Mouse (Mus musculus) E14TG2a.4 (cell line): ENCODE measurements at regions not wholly inside any gene's neighbourhood (a gene's known extent, or its start where the extent isn't known, plus 50 kb on each side); places are given as distances from the start of the nearest gene placed in this dataset.
"Not testable (repeated sequence)": the region's sequence is repeated elsewhere in the genome, so short reads cannot be mapped to it uniquely, and the experiment has no call there.

Experiments used
- H3K27me3 ChIP-seq: 2 replicates; pipeline ENCODE4 v1.6.1; 2014; ENCODE audit warnings: low read length, control low read depth; ENCODE audit not compliant: insufficient read depth
- H3K36me3 ChIP-seq: 2 replicates; pipeline ENCODE4 v1.6.1; 2014; ENCODE audit warnings: low read length, control low read depth; ENCODE audit not compliant: insufficient read depth
- H3K4me1 ChIP-seq: replicated peaks from 2 replicates; pipeline ENCODE4 v1.6.1; 2014; ENCODE audit warnings: low read depth, low read length, control low read depth
- H3K4me3 ChIP-seq: replicated peaks from 2 replicates; pipeline ENCODE4 v1.5.1; 2014; ENCODE audit warnings: mild to moderate bottlenecking, low read length
- H3K9me3 ChIP-seq: 2 replicates; pipeline ENCODE4 v1.6.1; 2014; ENCODE audit warnings: low read length, control low read depth
- CTCF ChIP-seq: conservative IDR thresholded peaks from 2 replicates; pipeline ENCODE4 v1.5.1; 2014; ENCODE audit warnings: low read length
- NANOG ChIP-seq: IDR thresholded peaks from 2 replicates; pipeline ENCODE4 v1.6.1; 2014; ENCODE audit warnings: borderline replicate concordance, low read length, mixed read lengths
- POU5F1 ChIP-seq: IDR thresholded peaks from 2 replicates; pipeline ENCODE4 v1.6.1; 2014; ENCODE audit warnings: low read length, borderline replicate concordance

DNA sequence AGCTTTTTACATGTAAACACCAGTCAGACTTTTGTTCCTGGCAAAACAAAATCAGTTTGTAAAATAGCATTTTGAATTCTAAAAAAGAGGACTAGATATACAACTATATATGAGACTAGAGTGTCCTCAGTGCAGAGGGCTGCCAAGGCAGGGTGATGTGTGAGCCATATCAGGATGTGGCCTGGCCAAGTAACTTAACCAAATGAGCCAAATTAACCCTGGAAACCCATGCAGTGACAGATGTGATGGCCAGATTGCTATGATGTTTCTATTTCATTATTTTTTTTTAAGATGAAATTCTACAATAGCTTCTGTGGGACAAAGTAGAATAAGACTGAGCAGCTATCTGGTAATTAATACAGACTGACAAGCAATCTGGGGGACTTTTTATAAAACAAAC is 181.8 kb downstream of the Nova1 start:
- Histone ChIP-seq H3K9me3 (no peaks in the 10 kb centered on the region), H3K36me3 (no peaks in the 10 kb centered on the region)
- TF ChIP-seq NANOG: no peak
- TF ChIP-seq CTCF: no peak
- no peak for TF ChIP-seq POU5F1

DNA sequence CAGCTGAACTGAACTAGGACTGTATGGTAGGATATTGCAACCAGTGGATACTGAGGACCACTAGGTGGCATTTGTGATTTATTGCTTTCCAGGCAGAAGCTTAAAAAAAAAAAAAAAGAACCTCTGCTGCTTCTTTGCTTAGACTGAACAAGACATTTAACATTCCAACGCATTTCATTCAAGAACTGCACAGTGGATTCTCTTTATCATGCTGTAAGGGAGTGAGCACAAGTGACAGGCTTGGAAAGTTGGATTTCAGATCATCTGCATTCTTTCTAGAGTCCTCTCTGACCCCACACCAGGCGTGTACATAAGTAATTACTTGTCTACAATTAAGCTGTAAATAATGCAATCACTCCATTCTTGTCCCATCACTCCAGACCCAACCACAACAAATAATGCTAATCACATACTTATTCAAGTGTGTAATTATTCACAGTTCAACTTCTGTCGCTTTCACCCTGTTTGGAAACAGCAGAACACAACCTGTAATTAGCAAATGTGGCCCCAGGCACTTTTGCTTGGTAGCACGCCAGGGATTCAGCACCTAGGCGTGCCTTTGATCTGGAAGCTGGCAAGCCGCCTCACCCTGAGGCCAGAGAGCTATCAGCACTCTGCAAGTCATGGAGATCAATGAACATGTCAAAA is 183.5 kb downstream of the Nova1 start:
- TF ChIP-seq NANOG (peak; percentile 80), CTCF (no peak)
- Histone ChIP-seq H3K4me3 (no peak overlapping the region), H3K4me1 (peaks cover 10% of the 10 kb centered on the region; the same call in 1 of the 2 replicates), H3K27me3 (no peaks in the 10 kb centered on the region), H3K9me3 (no peaks in the 10 kb centered on the region), H3K36me3 (no peaks in the 10 kb centered on the region)

More for the DNA sequence above, 181.8 kb downstream of the Nova1 start:
- Histone ChIP-seq H3K4me3 (no peak overlapping the region), H3K4me1 (peaks cover 10% of the 10 kb centered on the region; the same call in 1 of the 2 replicates), H3K27me3 (no peaks in the 10 kb centered on the region)

DNA sequence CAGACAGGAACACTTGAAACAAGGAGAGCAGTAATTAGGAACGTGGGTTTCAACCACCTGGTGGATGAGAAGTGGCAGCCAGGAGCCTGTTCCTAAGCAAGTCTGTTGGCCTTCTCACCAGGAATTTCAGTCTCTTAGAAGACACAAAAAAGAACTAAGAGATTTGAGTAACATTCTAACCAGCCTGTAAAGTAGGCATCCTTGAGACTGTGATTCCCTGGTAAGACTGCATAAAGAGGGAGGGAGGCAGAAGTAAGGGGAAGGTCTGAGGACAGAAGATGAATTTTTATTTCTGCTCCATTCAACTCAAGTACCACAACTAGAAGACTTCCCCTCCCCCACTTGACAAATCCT is 184.0 kb downstream of the Nova1 start:
- no peaks in the 10 kb centered on the region for H3K9me3 ChIP-seq
- no peak for TF ChIP-seq POU5F1
- no peak for TF ChIP-seq CTCF
- peaks cover 10% of the 10 kb centered on the region; the same call in 1 of the 2 replicates for H3K4me1 ChIP-seq
- no peaks in the 10 kb centered on the region for H3K36me3 ChIP-seq
- no peak overlapping the region for H3K4me3 ChIP-seq
- no peaks in the 10 kb centered on the region for H3K27me3 ChIP-seq

DNA sequence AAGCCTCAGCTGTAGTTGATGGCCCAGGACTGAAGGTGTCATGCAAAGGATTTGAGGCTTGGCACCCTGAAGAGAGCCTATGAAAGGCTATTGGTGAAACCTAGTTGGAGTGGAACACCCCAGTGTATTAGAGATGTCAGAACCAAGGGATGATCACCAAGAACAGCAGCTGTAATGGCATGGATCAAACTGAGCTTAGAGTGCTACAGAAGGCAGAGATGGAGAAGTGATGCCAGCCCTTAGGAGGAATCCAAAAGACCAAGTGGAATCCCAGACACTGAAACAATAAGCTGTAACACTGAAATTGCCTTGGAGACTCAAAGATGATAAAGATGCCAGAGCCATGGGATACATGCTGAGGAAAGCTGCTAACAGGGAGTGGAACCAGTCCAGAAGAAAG is 186.3 kb downstream of the Nova1 start:
- H3K36me3 ChIP-seq, H3K4me1 ChIP-seq, H3K4me3 ChIP-seq, H3K27me3 ChIP-seq, H3K9me3 ChIP-seq: not testable (repeated sequence)

DNA sequence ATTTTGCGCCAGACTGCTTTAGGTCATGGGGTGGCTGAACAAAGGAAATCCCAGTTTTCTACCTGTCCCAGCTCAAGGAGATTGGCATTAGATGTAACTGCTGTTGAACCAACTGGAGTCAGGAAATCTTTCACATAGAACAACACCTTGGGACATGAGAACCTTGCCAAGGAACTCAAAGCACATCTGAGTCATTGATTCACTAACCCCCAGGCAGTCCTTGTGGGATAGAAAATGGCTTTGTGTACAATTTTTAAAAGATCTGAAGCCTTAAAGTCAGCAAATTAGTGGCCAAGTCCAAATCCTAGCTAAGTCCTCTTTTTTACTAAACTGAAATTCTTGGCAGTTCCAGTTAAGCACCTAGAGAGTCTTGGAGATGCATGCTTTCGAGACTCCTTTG is 191.4 kb downstream of the Nova1 start:
- Histone ChIP-seq H3K36me3 (no peaks in the 10 kb centered on the region), H3K27me3 (no peaks in the 10 kb centered on the region), H3K4me3 (no peak overlapping the region), H3K4me1 (no peaks in the 10 kb centered on the region), H3K9me3 (no peaks in the 10 kb centered on the region)
- TF ChIP-seq POU5F1: no peak
- no peak for TF ChIP-seq NANOG
- TF ChIP-seq CTCF: no peak

DNA sequence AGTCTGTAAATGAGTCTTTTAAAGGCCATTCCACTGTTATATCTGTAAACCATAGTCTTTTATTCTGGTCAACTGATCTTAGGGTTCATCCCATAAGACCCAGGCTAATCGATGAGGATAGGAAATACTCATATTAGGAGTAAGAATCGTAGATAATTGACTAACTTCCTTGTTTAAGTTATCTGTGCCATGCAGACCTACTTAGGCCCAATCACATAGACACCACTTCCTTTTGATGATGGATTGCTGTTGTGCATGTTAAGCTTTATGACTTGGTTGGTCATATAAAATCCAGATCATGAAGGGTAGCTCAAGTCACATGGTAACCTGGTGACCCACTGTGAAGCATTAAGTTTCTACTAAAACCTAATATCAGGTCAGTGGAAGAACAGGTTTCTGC is 207.3 kb downstream of the Nova1 start:
- TF ChIP-seq CTCF: no peak
- no peak for TF ChIP-seq POU5F1
- TF ChIP-seq NANOG: no peak
- no peaks in the 10 kb centered on the region for H3K36me3 ChIP-seq
- H3K27me3 ChIP-seq: no peaks in the 10 kb centered on the region
- H3K9me3 ChIP-seq: peaks cover 11% of the 10 kb centered on the region; the same call in 1 of the 2 replicates
- H3K4me1 ChIP-seq: no peaks in the 10 kb centered on the region
- no peak overlapping the region for H3K4me3 ChIP-seq

DNA sequence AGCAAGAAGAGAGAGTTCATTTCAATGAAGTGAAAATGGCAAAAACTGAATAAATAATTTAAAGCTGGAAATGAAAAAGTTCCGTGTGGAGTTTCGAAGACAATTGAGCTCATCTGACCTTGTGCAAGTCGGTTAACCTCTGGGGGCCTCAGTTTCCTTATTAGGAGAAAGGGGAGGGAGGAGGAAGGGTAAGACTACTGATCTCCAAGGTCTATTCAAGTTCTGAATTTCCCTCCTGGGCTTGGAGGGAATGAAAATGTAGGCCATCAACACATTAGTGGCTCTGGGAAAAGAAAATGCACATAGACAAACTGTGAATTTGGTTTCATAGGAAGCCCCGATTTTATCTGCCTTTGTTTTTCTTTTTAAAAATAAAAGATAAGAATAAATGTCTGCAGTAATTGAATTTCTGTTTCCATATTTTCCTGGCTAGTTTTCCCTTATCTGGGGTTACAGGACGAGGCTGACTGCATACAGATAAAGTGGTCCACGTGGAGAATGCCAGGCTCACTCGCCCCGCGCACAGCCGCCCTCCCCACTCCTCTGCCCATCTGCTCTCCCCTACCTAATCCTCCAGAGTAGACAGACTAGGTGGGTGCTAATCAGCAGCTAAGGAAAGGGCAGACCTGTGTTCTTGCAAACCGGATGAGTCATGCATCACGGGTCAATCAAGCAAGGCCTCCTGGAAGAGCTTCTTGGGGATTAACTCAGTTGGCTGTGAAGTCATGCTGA is 209.0 kb downstream of the Nova1 start:
- no peak for TF ChIP-seq CTCF
- TF ChIP-seq NANOG: no peak
- TF ChIP-seq POU5F1: no peak
- H3K36me3 ChIP-seq: no peaks in the 10 kb centered on the region
- H3K9me3 ChIP-seq: peaks cover 8% of the 10 kb centered on the region; the same call in 1 of the 2 replicates
- no peaks in the 10 kb centered on the region for H3K27me3 ChIP-seq
- no peak overlapping the region for H3K4me3 ChIP-seq
- no peaks in the 10 kb centered on the region for H3K4me1 ChIP-seq

DNA sequence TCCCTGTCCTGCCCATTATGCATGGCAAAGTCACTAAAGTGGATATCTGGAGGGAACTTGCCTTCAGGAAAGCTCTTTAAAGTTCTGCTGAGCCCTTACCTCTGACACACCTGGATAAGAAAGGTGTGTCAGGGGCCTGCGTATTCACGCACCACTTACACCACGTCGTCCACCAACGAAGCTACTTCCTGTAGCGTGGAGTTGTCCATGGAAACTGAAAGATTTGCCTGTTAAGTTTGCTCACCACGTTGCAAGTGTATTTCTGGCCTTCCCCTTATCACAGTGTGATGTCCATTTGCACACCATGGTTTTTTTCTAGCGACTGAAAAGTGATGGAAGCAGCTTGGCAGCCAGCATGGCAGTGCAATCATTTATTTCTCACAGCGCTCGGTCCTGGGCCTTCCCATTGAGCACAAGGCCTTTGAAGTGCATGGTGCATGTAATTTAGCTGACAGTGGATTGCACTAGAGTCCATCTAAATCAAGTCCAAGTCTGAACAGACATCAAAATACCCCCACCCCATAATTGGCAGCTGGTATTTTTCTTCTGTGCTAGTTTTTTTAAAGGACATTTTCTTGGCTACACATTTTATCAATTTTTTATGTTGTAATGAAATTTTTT is 210.3 kb downstream of the Nova1 start:
- TF ChIP-seq NANOG (no peak), CTCF (no peak), POU5F1 (no peak)
- no peak overlapping the region for H3K4me3 ChIP-seq
- no peaks in the 10 kb centered on the region for H3K36me3 ChIP-seq
- H3K9me3 ChIP-seq: peaks cover 5% of the 10 kb centered on the region; the same call in 1 of the 2 replicates
- H3K4me1 ChIP-seq: no peaks in the 10 kb centered on the region
- H3K27me3 ChIP-seq: no peaks in the 10 kb centered on the region

DNA sequence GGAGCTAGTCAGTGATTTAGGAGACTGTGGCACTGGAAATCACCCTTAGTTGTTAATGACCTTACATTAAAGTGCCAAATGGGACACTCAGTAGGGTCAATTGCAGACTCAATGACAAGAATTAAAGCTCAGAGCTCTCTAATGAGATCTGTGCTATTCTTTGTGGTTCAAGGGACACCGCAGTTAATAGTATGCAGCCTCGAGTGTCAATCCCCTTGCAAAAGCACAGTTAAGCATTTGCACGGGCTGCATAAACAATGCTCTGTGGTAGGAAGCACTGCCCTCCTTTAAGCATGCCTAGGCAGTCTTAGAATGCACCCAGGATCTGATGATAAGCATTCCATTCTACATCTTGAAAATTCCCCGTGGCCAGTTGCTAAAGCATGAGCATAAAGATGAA is 221.5 kb downstream of the Nova1 start:
- H3K4me1 ChIP-seq: no peaks in the 10 kb centered on the region
- no peak overlapping the region for H3K4me3 ChIP-seq
- TF ChIP-seq POU5F1: no peak
- TF ChIP-seq NANOG: no peak
- no peak for TF ChIP-seq CTCF
- H3K27me3 ChIP-seq: no peaks in the 10 kb centered on the region
- no peaks in the 10 kb centered on the region for H3K9me3 ChIP-seq
- no peaks in the 10 kb centered on the region for H3K36me3 ChIP-seq
